Comparison of ENCODE assay signal across 25 mouse cellular contexts in the genomic region with DNA sequence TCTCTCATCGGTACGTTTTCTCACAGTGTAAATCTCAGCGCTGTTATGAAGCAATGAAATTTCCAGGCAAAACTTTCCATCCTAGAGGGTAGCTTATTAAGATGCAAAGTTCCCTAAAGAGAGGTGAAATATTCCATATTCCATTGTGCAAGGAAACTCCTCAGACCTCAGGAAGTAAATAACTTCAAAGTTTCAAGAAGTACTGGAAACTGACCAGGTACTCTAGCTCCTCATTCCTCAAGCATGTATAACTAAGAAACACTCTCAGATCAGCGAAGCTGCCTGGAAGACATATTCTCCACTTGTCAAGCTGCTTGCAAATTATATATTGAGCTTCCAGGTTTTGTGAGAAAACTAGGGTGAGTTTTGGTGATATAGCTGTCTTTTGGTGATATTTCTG.
"Had no signal": no experiment of that assay in that cellular context is flagged by ENCODE, and none has a peak within 500 bp of the region (broad histone marks: within the 10 kb centered on the region; RNA-seq: fewer than 3 reads in every experiment).

No protein-coding gene starts in this region.

- H3K27me3 ChIP-seq: heart, embryonic 13.5 days; heart, embryonic 15.5 days; hindbrain, embryonic 13.5 days; hindbrain, embryonic 15.5 days; kidney, embryonic 15.5 days; limb, embryonic 12.5 days had no signal

- H3K4me2 ChIP-seq: heart, embryonic 11.5 days; heart, embryonic 13.5 days; heart, embryonic 15.5 days; hindbrain, embryonic 13.5 days; hindbrain, embryonic 15.5 days; kidney, embryonic 15.5 days; limb, embryonic 12.5 days had no signal

- ATAC-seq: hindbrain, postnatal 0 days; intestine, embryonic 16.5 days had no signal

- H3K9ac ChIP-seq: heart, embryonic 13.5 days; heart, embryonic 15.5 days; hindbrain, embryonic 13.5 days; hindbrain, embryonic 15.5 days; kidney, embryonic 15.5 days; limb, embryonic 12.5 days had no signal

- H3K27ac ChIP-seq: heart, adult 2 months; heart, embryonic 13.5 days; heart, embryonic 15.5 days; hindbrain, embryonic 13.5 days; hindbrain, embryonic 15.5 days; hindbrain, postnatal 0 days; kidney, embryonic 15.5 days; kidney, postnatal 0 days; limb, embryonic 10.5 days; limb, embryonic 12.5 days had no signal

- H3K4me1 ChIP-seq: heart, embryonic 13.5 days; heart, embryonic 15.5 days; hindbrain, embryonic 13.5 days; hindbrain, embryonic 15.5 days; kidney, embryonic 15.5 days; limb, embryonic 10.5 days; limb, embryonic 12.5 days had no signal

- DNase-seq: gastrocnemius, postnatal 14 days; gastrocnemius, postnatal 36 days; heart, adult 11 months; heart, adult 2 months; heart, postnatal 14 days; heart, postnatal 36 days; kidney, adult 11 months; kidney, adult 2 months; kidney, adult 9 months; kidney, postnatal 14 days; kidney, postnatal 36 days; layer of hippocampus, adult 9-11 months; layer of hippocampus, postnatal 36 days; liver had no signal

- H3K36me3 ChIP-seq: heart, embryonic 13.5 days; heart, embryonic 15.5 days; hindbrain, embryonic 13.5 days; hindbrain, embryonic 15.5 days; kidney, embryonic 15.5 days; limb, embryonic 10.5 days; limb, embryonic 12.5 days had no signal

- H3K9me3 ChIP-seq: heart, embryonic 13.5 days; heart, embryonic 15.5 days; hindbrain, embryonic 13.5 days; hindbrain, embryonic 15.5 days; kidney, embryonic 15.5 days; limb, embryonic 10.5 days; limb, embryonic 12.5 days had no signal

- H3K4me3 ChIP-seq: heart, adult 2 months; heart, embryonic 13.5 days; heart, embryonic 15.5 days; hindbrain, embryonic 13.5 days; hindbrain, embryonic 15.5 days; kidney, embryonic 15.5 days; limb, embryonic 10.5 days; limb, embryonic 12.5 days had no signal
